Mouse (Mus musculus): ENCODE measurements around the gene Aars2.

Aars2 gene

DNA sequence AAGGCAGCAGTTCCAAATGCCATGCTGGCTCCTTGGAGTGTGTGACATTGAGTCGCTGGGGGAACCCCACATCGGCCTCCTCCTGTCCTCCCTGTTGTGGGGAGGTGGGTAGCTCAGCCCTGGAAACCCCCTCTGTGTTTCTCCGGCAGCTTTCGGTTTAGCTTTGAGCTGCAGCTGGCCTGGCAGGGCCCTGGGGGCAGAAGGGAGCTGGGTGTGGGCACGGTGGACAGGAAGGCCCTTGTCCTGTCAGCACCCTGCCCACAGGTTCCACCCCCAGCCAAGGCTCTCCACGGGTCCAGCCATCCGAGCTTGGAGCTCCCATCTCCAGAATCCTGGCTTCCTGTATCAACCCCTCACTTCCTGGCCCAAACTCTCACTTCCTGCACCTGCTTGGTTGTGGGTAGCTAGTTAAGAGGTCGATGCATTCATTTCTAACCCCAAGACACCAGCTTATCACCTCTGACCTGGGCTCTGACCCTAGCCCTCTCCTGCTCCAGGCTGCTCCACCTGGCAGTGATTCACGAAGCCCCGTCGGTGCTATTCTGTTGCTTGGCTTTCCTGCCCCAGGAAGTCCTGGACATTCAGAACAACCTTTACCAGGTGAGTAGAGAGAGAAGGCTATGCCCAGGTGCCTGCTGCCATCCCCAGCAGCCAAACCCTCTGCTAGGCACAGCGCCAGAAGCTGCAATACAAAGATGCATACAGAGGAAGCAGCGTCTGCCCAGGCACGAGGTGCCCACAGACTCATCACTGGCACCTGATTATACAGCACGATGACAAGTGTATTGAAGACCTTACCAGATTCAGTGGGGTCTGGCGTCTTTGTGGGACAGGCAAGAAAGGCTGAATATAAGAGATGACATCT, 51.6 kb downstream of the Aars2 start:
- peak; percentile 88 for DNase-seq (ENCODE audit: low read depth, low spot score)

DNA sequence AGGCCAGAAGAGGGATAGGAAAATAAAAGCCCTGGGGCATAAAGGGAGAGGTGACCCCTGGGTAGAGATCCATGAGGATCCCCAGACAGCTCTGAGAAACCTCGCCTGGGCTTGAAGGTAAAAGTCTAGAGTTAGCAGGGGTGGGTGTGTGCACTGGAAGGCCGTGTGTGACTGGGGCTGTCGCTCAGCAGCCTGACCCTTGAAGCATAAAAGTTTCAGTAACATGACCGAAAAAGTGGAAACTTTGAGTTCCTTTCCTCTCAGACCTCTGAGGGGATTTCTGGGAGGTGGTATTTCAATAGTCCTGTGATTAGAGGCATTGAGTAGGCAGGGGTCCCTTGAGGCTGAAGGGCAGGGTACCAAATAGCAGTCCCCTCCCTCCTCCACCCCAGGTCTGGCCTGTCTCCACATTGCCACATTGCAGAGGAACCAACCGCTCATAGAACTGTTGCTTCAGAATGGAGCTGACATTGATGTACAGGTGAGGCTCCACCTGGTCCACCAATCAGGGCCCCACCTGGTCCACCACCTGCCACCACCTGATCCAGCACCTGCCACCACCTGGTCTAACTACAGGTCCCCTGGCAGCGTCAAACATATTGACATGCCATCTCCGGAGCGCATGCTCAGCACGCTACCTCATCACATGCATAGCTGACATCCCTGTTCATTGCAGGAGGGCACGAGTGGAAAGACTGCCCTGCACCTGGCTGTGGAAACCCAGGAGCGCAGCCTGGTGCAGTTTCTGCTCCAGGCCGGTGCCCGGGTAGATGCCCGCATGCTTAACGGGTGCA, 53.3 kb downstream of the Aars2 start:
- no peak for DNase-seq (ENCODE audit: low read depth, low spot score)

DNA sequence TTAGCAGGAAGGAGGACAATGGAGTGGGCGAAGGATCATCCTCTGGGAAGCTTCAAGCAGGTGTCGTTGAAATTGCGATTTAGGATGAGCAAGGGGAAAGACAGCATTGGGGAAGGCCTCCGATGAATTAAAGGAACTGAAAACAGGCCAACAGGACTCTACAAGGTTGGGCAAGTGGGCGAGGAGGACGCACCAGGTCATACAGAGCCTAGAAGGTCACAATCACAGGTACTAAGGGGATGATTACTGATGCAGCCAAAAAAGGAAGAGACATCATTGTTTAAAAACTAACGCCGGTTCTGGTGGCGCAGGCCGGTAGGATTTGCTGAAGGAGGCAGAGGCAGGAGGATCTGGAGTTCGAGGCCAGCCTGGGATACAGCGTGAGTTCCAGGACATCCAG, 56.6 kb downstream of the Aars2 start:
- DNase-seq (ENCODE audit: low read depth, low spot score): peak; percentile 77

DNA sequence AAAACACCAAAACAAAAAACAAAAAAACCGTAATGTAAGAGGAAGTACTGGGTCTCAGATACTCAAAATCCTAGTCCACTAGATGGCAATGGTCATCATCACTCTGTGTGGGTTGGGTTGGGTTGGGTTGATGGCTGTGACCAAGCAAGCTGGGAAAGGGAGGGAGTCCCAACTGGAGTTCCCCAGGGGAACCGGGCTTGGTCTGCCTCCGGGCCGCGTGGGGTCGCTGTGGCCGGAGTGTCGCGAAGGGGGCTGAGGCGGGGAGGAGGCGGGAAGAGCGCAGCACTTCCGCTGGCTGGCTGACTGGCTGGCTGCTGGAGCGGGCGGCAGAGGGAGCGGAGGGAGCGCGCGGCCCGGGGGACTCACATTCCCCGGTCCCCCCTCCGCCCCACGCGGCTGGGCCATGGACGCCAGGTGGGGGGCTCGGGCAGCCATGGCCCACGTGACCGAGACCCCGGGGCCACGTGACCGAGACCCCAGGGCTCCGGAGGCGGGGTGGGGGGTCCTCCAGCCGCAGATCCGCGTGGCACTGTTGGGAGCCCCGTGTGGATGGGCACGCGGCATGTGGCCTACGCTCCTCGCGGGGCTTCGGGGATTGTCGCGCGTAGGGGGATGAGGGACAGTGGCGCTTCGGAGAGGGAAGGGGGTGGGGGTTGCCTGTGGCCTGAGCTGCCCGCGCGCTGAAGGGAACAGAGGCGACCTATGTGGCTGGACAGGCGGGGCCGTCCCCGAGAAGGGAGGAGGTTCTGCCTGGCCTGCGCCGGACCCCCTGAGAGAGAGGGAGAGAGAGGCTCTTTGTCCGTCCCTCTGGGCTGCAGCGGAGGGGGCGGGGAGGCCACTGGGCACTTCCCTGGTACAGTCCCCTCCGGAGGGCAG, 57.3 kb downstream of the Aars2 start, which contains the start of gene Slc35b2:
Gene Slc35b2, plus strand, starts transcription at position 220 of the 876 bp plus-strand sequence.
- peak; percentile 91 for DNase-seq (ENCODE audit: low read depth, low spot score)

DNA sequence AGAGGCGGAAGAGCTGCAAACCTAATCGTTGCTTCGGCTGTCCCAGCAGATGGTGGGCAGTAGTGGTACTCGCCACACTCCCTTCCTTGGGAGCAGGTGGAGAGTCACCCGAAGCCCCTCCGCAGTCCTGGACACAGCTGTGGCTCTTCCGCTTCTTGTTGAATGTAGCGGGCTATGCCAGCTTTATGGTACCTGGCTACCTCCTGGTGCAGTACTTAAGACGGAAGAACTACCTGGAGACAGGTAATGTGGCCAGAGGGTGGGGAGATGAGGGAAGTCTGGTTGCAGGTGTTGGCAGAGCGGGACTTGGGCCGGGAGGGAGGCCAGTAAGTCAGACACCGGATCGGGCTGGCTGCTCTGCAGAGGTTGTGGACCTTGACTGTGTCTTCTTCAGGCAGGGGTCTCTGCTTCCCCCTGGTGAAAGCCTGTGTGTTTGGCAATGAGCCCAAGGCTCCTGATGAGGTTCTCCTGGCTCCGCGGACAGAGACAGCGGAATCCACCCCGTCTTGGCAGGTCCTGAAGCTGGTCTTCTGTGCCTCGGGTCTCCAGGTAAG, 58.0 kb downstream of the Aars2 start:
- peak; percentile 58 for DNase-seq (ENCODE audit: low read depth, low spot score)

DNA sequence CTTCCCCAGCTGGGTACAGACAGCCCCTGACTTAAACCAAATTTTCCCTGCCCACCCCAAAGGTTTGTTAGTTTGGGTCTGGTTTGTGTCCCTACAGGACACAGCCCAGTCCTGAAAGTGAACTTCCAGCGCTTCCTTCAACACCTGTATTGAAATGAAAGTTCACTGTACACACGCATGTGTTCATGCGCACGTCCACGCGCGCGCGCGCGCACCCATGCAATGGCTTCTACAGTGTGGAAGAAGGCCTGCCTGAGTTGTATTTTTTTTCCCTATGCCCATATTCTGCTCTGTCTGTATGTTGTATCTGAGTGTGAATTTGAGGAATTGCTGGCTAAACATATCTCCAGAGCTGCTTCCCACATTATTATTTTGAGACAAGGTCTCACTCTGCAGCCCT, 58.5 kb downstream of the Aars2 start:
- DNase-seq (ENCODE audit: low read depth, low spot score): no peak

DNA sequence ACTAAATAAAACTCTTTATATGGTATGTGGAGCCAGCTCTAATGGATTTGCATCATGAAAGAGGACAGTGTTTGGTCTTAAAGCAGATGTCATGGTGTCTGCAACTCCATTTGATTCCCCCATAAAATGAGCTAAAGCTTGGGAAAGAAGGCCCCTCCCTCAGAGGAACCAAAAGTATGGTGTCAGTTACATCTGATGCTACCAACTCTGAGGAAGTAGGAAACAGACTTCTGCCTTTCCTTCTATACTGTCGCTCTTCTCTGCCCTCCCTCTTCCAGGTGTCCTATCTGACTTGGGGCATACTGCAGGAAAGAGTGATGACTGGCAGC, 59.4 kb downstream of the Aars2 start:
- no peak for DNase-seq (ENCODE audit: low read depth, low spot score)

DNA sequence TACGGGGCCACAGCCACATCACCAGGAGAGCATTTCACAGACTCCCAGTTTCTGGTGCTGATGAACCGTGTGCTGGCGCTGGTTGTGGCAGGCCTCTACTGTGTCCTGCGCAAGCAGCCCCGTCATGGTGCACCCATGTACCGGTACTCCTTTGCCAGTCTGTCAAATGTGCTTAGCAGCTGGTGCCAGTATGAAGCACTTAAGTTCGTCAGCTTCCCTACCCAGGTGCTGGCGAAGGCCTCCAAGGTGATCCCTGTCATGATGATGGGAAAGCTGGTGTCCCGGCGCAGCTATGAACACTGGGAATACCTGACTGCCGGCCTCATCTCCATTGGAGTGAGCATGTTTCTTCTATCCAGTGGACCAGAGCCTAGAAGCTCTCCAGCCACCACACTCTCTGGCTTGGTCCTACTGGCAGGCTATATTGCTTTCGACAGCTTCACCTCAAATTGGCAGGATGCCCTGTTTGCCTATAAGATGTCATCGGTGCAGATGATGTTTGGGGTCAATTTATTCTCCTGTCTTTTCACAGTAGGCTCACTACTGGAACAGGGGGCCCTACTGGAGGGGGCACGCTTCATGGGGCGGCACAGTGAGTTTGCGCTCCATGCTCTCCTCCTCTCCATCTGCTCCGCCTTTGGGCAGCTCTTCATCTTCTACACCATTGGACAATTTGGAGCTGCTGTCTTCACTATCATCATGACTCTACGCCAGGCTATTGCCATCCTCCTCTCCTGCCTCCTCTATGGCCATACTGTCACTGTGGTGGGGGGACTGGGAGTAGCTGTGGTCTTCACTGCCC, 59.9 kb downstream of the Aars2 start:
- DNase-seq (ENCODE audit: low read depth, low spot score): no peak

DNA sequence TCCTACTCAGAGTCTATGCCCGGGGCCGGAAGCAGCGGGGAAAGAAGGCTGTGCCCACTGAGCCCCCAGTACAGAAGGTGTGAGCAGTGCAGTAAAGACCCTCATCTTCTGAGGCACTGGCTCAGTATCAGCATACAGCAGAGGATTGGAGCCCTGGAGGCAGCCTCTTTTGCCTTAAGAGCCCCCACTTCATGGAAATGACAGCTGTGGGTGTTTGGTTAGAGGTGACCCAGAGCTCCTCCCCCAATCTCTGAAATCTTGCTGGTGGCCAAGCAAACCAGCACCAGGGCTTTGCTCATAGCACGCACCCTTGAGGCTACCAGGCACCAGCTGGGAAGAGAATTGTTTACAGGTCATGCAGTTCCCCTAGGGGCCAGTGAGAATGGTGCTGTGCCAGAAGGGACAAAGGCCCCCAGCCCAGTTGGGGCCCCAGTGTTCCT, 60.5 kb downstream of the Aars2 start:
- DNase-seq (ENCODE audit: low read depth, low spot score): no peak

DNA sequence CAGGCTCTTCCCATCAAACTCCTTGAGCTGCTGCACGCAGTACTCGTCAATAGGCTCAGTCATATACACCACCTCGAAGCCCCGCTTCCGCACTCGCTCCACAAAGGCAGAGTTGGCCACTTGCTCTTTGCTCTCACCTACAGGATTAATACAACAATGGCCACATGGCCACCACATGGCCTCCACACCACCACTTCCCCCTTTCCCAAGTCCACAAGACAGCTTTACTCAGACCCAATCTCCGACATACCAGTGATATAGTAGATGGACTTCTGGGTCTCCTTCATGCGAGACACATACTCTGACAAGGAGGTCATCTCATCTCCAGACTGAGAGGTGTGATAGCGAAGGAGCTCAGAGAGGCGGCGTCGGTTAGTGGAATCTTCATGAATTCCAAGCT, 62.3 kb downstream of the Aars2 start:
- no peak for DNase-seq (ENCODE audit: low read depth, low spot score)

DNA sequence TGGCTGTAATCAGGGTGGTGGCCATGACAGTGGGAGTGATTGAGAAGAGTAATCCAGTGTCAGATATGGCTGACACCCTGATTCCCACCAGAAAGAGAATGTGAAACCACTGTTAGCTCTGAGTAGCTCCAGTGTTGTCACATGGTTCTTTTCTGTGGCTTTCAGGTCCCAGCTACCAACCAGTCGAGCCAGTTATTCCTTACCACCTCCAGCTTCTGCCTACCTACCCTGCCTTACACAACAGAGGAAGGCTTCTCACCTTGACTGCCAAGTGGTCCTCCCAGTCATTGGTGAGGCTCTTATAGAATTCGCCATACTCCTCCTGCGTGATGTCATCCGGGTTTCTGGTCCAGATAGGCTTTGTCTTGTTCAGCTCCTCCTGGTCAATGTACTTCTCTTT, 63.4 kb downstream of the Aars2 start:
- DNase-seq (ENCODE audit: low read depth, low spot score): no peak
